Mouse (Mus musculus): ENCODE measurements around the gene Eya2. TPM values are rescaled to one million over a fixed set of nuclear protein-coding genes. Genes with fewer than 3 reads are reported as not detected.

The Eya2 gene
- polyA plus RNA-seq, 1 experiment from 2014 or later = 6.9 TPM

- no peak for ATAC-seq (ENCODE audit: low read depth)
- Histone ChIP-seq H3K9ac (ENCODE audit: low read length) (no peak overlapping the region), H3K27ac (ENCODE audit: low read length) (no peak overlapping the region), H3K4me3 (ENCODE audit: low read length) (no peak overlapping the region), H3K9me3 (ENCODE audit: control insufficient read depth, low read length) (no peaks in the 10 kb centered on the region), H3K27me3 (ENCODE audit: control insufficient read depth, insufficient read depth, low read depth, low read length) (peaks cover 16% of the 10 kb centered on the region), H3K4me1 (replicated peaks; ENCODE audit: control insufficient read depth, insufficient read depth, low read length) (peaks cover 5% of the 10 kb centered on the region; the same call in 1 of the 2 replicates), H3K4me2 (ENCODE audit: low read depth, low read length) (no peak overlapping the region), H3K36me3 (ENCODE audit: control insufficient read depth, insufficient read depth, low read length) (no peaks in the 10 kb centered on the region)
- 31% methylated on average over 13 of the region's 13 CpGs for WGBS
Observed at GRCm38 (mm10) chr2:165600926-165601325, 6.1 kb downstream of the Eya2 start.

- Histone ChIP-seq H3K9me3 (ENCODE audit: control insufficient read depth, low read length) (no peaks in the 10 kb centered on the region), H3K27ac (ENCODE audit: low read length) (no peak overlapping the region), H3K4me3 (ENCODE audit: low read length) (no peak overlapping the region), H3K27me3 (ENCODE audit: control insufficient read depth, insufficient read depth, low read depth, low read length) (peaks cover 13% of the 10 kb centered on the region), H3K36me3 (ENCODE audit: control insufficient read depth, insufficient read depth, low read length) (no peaks in the 10 kb centered on the region), H3K4me1 (replicated peaks; ENCODE audit: control insufficient read depth, insufficient read depth, low read length) (peaks cover 5% of the 10 kb centered on the region; the same call in 1 of the 2 replicates), H3K4me2 (ENCODE audit: low read depth, low read length) (no peak overlapping the region), H3K9ac (ENCODE audit: low read length) (no peak overlapping the region)
- no peak for ATAC-seq (ENCODE audit: low read depth)
- WGBS = 31% methylated on average over 8 of the region's 8 CpGs
Observed at GRCm38 (mm10) chr2:165601605-165602004, 6.8 kb downstream of the Eya2 start.

GRCm38 (mm10) chr2:165603775-165604174, 8.9 kb downstream of the Eya2 start:
- Histone ChIP-seq H3K9me3 (ENCODE audit: control insufficient read depth, low read length) (no peaks in the 10 kb centered on the region), H3K36me3 (ENCODE audit: control insufficient read depth, insufficient read depth, low read length) (no peaks in the 10 kb centered on the region), H3K27ac (ENCODE audit: low read length) (no peak overlapping the region), H3K4me2 (ENCODE audit: low read depth, low read length) (no peak overlapping the region), H3K9ac (ENCODE audit: low read length) (no peak overlapping the region), H3K27me3 (ENCODE audit: control insufficient read depth, insufficient read depth, low read depth, low read length) (0 out of 2 replicates have a peak, but pooled peaks cover 4% of the 10 kb centered on the region), H3K4me3 (ENCODE audit: low read length) (no peak overlapping the region), H3K4me1 (replicated peaks; ENCODE audit: control insufficient read depth, insufficient read depth, low read length) (no peaks in the 10 kb centered on the region)
- 62% methylated on average over 8 of the region's 8 CpGs for WGBS
- no peak for ATAC-seq (ENCODE audit: low read depth)

- Histone ChIP-seq H3K27ac (ENCODE audit: low read length) (no peak overlapping the region), H3K9me3 (ENCODE audit: control insufficient read depth, low read length) (no peaks in the 10 kb centered on the region), H3K4me3 (ENCODE audit: low read length) (no peak overlapping the region), H3K4me1 (replicated peaks; ENCODE audit: control insufficient read depth, insufficient read depth, low read length) (no peaks in the 10 kb centered on the region), H3K9ac (ENCODE audit: low read length) (no peak overlapping the region), H3K36me3 (ENCODE audit: control insufficient read depth, insufficient read depth, low read length) (no peaks in the 10 kb centered on the region), H3K4me2 (ENCODE audit: low read depth, low read length) (no peak overlapping the region), H3K27me3 (ENCODE audit: control insufficient read depth, insufficient read depth, low read depth, low read length) (no peaks in the 10 kb centered on the region)
- WGBS = 79% methylated on average over 7 of the region's 7 CpGs
- ATAC-seq (ENCODE audit: low read depth) = no peak
Observed at GRCm38 (mm10) chr2:165611551-165612253, 16.9 kb downstream of the Eya2 start.

- Histone ChIP-seq H3K36me3 (ENCODE audit: control insufficient read depth, insufficient read depth, low read length) (no peaks in the 10 kb centered on the region), H3K27me3 (ENCODE audit: control insufficient read depth, insufficient read depth, low read depth, low read length) (no peaks in the 10 kb centered on the region), H3K4me1 (replicated peaks; ENCODE audit: control insufficient read depth, insufficient read depth, low read length) (no peaks in the 10 kb centered on the region), H3K9ac (ENCODE audit: low read length) (no peak overlapping the region), H3K4me2 (ENCODE audit: low read depth, low read length) (no peak overlapping the region), H3K27ac (ENCODE audit: low read length) (no peak overlapping the region), H3K9me3 (ENCODE audit: control insufficient read depth, low read length) (no peaks in the 10 kb centered on the region), H3K4me3 (ENCODE audit: low read length) (no peak overlapping the region)
- no peak for ATAC-seq (ENCODE audit: low read depth)
- 61% methylated on average over 13 of the region's 13 CpGs for WGBS
Observed at GRCm38 (mm10) chr2:165613741-165614339, 19.0 kb downstream of the Eya2 start.

GRCm38 (mm10) chr2:165621488-165621887, 26.7 kb downstream of the Eya2 start:
- 58% methylated on average over 2 of the region's 2 CpGs for WGBS
- Histone ChIP-seq H3K27ac (ENCODE audit: low read length) (peak overlapping the region; percentile 81), H3K4me2 (ENCODE audit: low read depth, low read length) (no peak overlapping the region), H3K4me3 (ENCODE audit: low read length) (no peak overlapping the region), H3K9me3 (ENCODE audit: control insufficient read depth, low read length) (no peaks in the 10 kb centered on the region), H3K9ac (ENCODE audit: low read length) (no peak overlapping the region), H3K27me3 (ENCODE audit: control insufficient read depth, insufficient read depth, low read depth, low read length) (no peaks in the 10 kb centered on the region), H3K36me3 (ENCODE audit: control insufficient read depth, insufficient read depth, low read length) (no peaks in the 10 kb centered on the region), H3K4me1 (replicated peaks; ENCODE audit: control insufficient read depth, insufficient read depth, low read length) (peaks cover 7% of the 10 kb centered on the region)
- ATAC-seq (ENCODE audit: low read depth) = peak; percentile 46; the same call in 1 of the 2 replicates

- ATAC-seq (ENCODE audit: low read depth) = peak; percentile 89
- H3K4me1 ChIP-seq (replicated peaks; ENCODE audit: control insufficient read depth, insufficient read depth, low read length) = peaks cover 7% of the 10 kb centered on the region
- H3K4me2 ChIP-seq (ENCODE audit: low read depth, low read length) = no peak overlapping the region
- WGBS = 39% methylated on average over 3 of the region's 3 CpGs
- H3K4me3 ChIP-seq (ENCODE audit: low read length) = no peak overlapping the region
- no peaks in the 10 kb centered on the region for H3K27me3 ChIP-seq (ENCODE audit: control insufficient read depth, insufficient read depth, low read depth, low read length)
- no peaks in the 10 kb centered on the region for H3K9me3 ChIP-seq (ENCODE audit: control insufficient read depth, low read length)
- H3K9ac ChIP-seq (ENCODE audit: low read length) = no peak overlapping the region
- H3K36me3 ChIP-seq (ENCODE audit: control insufficient read depth, insufficient read depth, low read length) = no peaks in the 10 kb centered on the region
- H3K27ac ChIP-seq (ENCODE audit: low read length) = peak overlapping the region; percentile 81
Observed at GRCm38 (mm10) chr2:165622596-165622995, 27.8 kb downstream of the Eya2 start.

GRCm38 (mm10) chr2:165626826-165627225, 32.0 kb downstream of the Eya2 start:
- Histone ChIP-seq H3K27ac (ENCODE audit: low read length) (no peak overlapping the region), H3K9me3 (ENCODE audit: control insufficient read depth, low read length) (no peaks in the 10 kb centered on the region), H3K27me3 (ENCODE audit: control insufficient read depth, insufficient read depth, low read depth, low read length) (no peaks in the 10 kb centered on the region), H3K4me1 (replicated peaks; ENCODE audit: control insufficient read depth, insufficient read depth, low read length) (peaks cover 6% of the 10 kb centered on the region), H3K4me2 (ENCODE audit: low read depth, low read length) (no peak overlapping the region), H3K36me3 (ENCODE audit: control insufficient read depth, insufficient read depth, low read length) (no peaks in the 10 kb centered on the region), H3K4me3 (ENCODE audit: low read length) (no peak overlapping the region), H3K9ac (ENCODE audit: low read length) (no peak overlapping the region)
- 71% methylated on average over 6 of the region's 6 CpGs for WGBS
- no peak for ATAC-seq (ENCODE audit: low read depth)

GRCm38 (mm10) chr2:165627974-165628373, 33.1 kb downstream of the Eya2 start:
- H3K4me2 ChIP-seq (ENCODE audit: low read depth, low read length) = no peak overlapping the region
- H3K36me3 ChIP-seq (ENCODE audit: control insufficient read depth, insufficient read depth, low read length) = no peaks in the 10 kb centered on the region
- ATAC-seq (ENCODE audit: low read depth) = no peak
- no peak overlapping the region for H3K9ac ChIP-seq (ENCODE audit: low read length)
- no peak overlapping the region for H3K4me3 ChIP-seq (ENCODE audit: low read length)
- H3K9me3 ChIP-seq (ENCODE audit: control insufficient read depth, low read length) = no peaks in the 10 kb centered on the region
- no peak overlapping the region for H3K27ac ChIP-seq (ENCODE audit: low read length)
- no peaks in the 10 kb centered on the region; the same call in none of the 2 replicates for H3K4me1 ChIP-seq (replicated peaks; ENCODE audit: control insufficient read depth, insufficient read depth, low read length)
- H3K27me3 ChIP-seq (ENCODE audit: control insufficient read depth, insufficient read depth, low read depth, low read length) = no peaks in the 10 kb centered on the region
- 54% methylated on average over 6 of the region's 6 CpGs for WGBS
